Mouse (Mus musculus): ENCODE data around the gene Chn2. TPM values are rescaled to one million over a fixed set of nuclear protein-coding genes. Genes with fewer than 3 reads are reported as not detected.

Gene Chn2
- polyA plus RNA-seq, 1 experiment from 2014 or later = 16.8 TPM

- Histone ChIP-seq H3K4me3 (ENCODE audit: inconsistent target) (no peak overlapping the region), H3K79me2 (ENCODE audit: inconsistent target) (no peaks in the 10 kb centered on the region), H3K36me3 (ENCODE audit: inconsistent target) (no peaks in the 10 kb centered on the region), H3K27ac (no peak overlapping the region)
- WGBS (ENCODE audit: missing documents) = 96% methylated on average over 8 of the region's 8 CpGs
Measured at GRCm38 (mm10) chr6:54208786-54209185, 169.4 kb downstream of the Chn2 start.

GRCm38 (mm10) chr6:54210971-54211370 is 171.6 kb downstream of the Chn2 start:
- H3K36me3 ChIP-seq (ENCODE audit: inconsistent target) = no peaks in the 10 kb centered on the region
- H3K4me3 ChIP-seq (ENCODE audit: inconsistent target) = no peak overlapping the region
- WGBS (ENCODE audit: missing documents) = 93% methylated on average over 4 of the region's 4 CpGs
- no peaks in the 10 kb centered on the region for H3K79me2 ChIP-seq (ENCODE audit: inconsistent target)
- H3K27ac ChIP-seq = no peak overlapping the region

DNA sequence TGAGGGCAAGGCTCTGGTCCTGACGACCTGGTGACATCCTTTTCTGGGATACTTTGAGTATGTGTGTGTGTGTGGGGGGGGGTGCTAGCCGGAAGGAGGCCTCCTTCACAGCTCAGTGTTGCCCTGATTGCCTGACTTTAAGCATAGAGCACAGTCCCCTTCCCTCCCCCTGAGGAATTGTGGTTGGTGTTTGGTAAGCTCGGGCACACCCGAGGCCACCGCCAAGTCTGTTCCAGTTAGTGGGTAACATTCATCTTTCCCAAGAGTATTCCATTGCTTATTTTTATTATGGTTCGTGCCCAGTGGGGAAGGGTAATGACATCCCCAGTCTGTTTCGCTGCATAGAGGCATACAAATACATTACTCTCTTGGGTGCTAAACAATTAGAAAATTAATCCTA is 172.6 kb downstream of the Chn2 start:
- Histone ChIP-seq H3K79me2 (ENCODE audit: inconsistent target) (no peaks in the 10 kb centered on the region), H3K4me3 (ENCODE audit: inconsistent target) (no peak overlapping the region), H3K27ac (no peak overlapping the region), H3K36me3 (ENCODE audit: inconsistent target) (no peaks in the 10 kb centered on the region)
- WGBS (ENCODE audit: missing documents) = 89% methylated on average over 7 of the region's 7 CpGs

- WGBS (ENCODE audit: missing documents) = 92% methylated on average over 7 of the region's 7 CpGs
- Histone ChIP-seq H3K27ac (no peak overlapping the region), H3K79me2 (ENCODE audit: inconsistent target) (no peaks in the 10 kb centered on the region)
Measured at GRCm38 (mm10) chr6:54213743-54214142, 174.4 kb downstream of the Chn2 start.

DNA sequence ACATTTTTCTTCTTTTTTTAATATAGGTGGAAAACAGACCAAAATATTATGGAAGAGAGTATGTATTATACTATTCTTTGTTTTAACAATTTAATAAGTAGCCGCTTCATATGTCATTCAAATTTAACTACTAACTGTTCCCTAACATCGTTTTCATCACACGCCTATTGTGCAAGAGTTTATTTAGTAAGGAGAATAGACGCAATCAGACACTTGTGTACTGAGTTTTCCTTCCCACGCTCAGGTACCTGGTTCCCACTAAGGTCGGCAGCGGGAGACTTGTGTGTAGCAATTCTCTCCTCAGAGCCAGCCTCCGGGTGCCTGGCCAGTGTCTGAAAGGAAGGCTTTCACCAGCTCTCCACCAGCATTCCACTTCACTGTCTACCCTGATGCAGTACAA is 176.3 kb downstream of the Chn2 start:
- Histone ChIP-seq H3K27ac (no peak overlapping the region), H3K79me2 (ENCODE audit: inconsistent target) (no peaks in the 10 kb centered on the region), H3K36me3 (ENCODE audit: inconsistent target) (no peaks in the 10 kb centered on the region), H3K4me3 (ENCODE audit: inconsistent target) (no peak overlapping the region)
- 70% methylated on average over 8 of the region's 8 CpGs for WGBS (ENCODE audit: missing documents)

More at GRCm38 (mm10) chr6:54213743-54214142, 174.4 kb downstream of the Chn2 start:
- no peaks in the 10 kb centered on the region for H3K36me3 ChIP-seq (ENCODE audit: inconsistent target)
- no peak overlapping the region for H3K4me3 ChIP-seq (ENCODE audit: inconsistent target)

DNA sequence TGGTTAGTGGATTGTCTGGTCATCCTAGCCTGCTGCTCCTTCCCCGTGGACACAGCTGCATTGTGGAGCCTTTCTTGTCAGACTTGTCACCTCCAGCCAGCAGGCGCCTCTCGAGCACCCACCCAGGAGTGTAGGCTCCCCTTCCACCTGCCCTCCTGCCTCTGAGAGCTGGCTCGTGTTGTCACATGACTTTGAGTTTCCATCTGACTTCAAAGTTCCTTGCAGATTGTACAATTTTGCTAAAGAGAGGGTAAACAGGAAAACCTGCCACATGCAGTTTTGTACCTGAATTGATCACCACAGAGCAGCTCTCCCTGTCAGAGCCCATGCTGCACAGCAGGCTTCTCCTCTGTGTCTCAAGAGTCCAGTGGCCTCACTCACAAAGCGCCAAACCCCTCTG is 177.2 kb downstream of the Chn2 start:
- Histone ChIP-seq H3K36me3 (ENCODE audit: inconsistent target) (no peaks in the 10 kb centered on the region), H3K27ac (no peak overlapping the region), H3K4me3 (ENCODE audit: inconsistent target) (no peak overlapping the region), H3K79me2 (ENCODE audit: inconsistent target) (no peaks in the 10 kb centered on the region)
- WGBS (ENCODE audit: missing documents) = 91% methylated on average over 5 of the region's 5 CpGs

DNA sequence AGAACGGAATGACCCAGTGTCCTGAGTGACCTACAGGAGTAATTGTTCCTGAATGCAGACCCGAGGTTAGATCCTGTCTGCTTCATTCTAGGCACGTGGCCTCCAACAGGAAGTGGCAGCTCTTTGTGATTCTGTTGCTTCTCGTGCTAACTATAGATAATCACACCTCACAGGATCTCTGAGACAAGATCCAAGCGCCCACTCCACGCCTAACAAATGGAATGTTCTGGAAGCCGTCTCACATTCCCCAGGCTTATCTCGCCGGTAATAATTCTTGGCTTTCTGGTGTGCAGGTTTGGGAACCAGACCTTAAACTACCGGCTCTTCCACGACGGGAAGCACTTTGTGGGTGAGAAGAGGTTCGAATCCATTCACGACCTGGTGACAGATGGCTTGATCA is 180.8 kb downstream of the Chn2 start:
- Histone ChIP-seq H3K36me3 (ENCODE audit: inconsistent target) (no peaks in the 10 kb centered on the region), H3K27ac (no peak overlapping the region), H3K79me2 (ENCODE audit: inconsistent target) (no peaks in the 10 kb centered on the region), H3K4me3 (ENCODE audit: inconsistent target) (no peak overlapping the region)
- 87% methylated on average over 14 of the region's 14 CpGs for WGBS (ENCODE audit: missing documents)

- H3K79me2 ChIP-seq (ENCODE audit: inconsistent target) = no peaks in the 10 kb centered on the region
- 93% methylated on average over 3 of the region's 4 CpGs for WGBS (ENCODE audit: missing documents)
- H3K27ac ChIP-seq = no peak overlapping the region
- H3K4me3 ChIP-seq (ENCODE audit: inconsistent target) = no peak overlapping the region
- no peaks in the 10 kb centered on the region for H3K36me3 ChIP-seq (ENCODE audit: inconsistent target)
Measured at GRCm38 (mm10) chr6:54223529-54223928, 184.2 kb downstream of the Chn2 start.

GRCm38 (mm10) chr6:54224325-54224724 is 185.0 kb downstream of the Chn2 start:
- 95% methylated on average over 11 of the region's 11 CpGs for WGBS (ENCODE audit: missing documents)
- Histone ChIP-seq H3K79me2 (ENCODE audit: inconsistent target) (no peaks in the 10 kb centered on the region), H3K4me3 (ENCODE audit: inconsistent target) (no peak overlapping the region)

GRCm38 (mm10) chr6:54225327-54225726 is 186.0 kb downstream of the Chn2 start:
- H3K79me2 ChIP-seq (ENCODE audit: inconsistent target) = no peaks in the 10 kb centered on the region
- WGBS (ENCODE audit: missing documents) = 86% methylated on average over 4 of the region's 4 CpGs
- no peak overlapping the region for H3K27ac ChIP-seq
- H3K4me3 ChIP-seq (ENCODE audit: inconsistent target) = no peak overlapping the region
- H3K36me3 ChIP-seq (ENCODE audit: inconsistent target) = no peaks in the 10 kb centered on the region

More at GRCm38 (mm10) chr6:54224325-54224724, 185.0 kb downstream of the Chn2 start:
- H3K36me3 ChIP-seq (ENCODE audit: inconsistent target) = no peaks in the 10 kb centered on the region
- H3K27ac ChIP-seq = no peak overlapping the region

DNA sequence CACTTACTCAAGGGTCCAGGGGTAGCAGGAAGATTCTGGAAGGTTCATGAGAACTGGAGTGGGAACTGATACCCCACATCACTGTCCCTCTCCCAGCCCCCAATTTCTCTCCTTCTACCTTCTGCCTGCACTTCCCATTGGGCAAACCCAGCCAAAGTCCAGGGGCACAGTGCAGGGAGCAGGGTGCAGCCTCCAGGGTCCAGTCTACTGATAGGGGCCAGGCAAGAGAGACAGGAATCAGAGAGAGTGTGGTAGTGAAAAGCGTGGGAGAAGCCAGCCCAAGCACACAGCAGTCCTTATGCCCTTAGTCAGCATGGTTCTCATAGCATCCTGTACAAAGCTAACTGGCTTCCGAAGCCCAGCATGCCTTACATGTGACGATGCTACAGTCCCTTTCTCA is 187.7 kb downstream of the Chn2 start:
- Histone ChIP-seq H3K27ac (no peak overlapping the region), H3K4me3 (ENCODE audit: inconsistent target) (no peak overlapping the region), H3K79me2 (ENCODE audit: inconsistent target) (no peaks in the 10 kb centered on the region), H3K36me3 (ENCODE audit: inconsistent target) (no peaks in the 10 kb centered on the region)
- WGBS (ENCODE audit: missing documents) = 100% methylated on average over 3 of the region's 3 CpGs

DNA sequence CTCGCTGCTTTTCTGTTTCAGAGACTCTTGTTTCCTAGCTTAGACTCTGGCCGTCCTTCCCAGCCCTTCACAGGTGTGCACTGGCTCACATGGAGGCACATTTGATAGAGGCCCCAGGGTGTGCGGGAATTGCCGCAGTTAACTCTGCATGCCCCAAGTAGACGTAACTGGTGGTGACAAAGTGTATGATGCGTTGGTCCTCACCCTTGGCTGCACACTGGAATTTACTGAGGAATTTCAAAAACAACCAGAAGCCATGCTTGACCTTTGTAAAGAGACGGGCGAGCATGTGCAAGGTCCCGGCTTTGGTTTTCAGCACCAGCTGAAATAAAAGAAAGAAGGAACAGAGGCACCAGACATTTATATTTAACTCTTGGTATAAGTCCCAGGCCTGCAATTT is 189.1 kb downstream of the Chn2 start:
- H3K36me3 ChIP-seq (ENCODE audit: inconsistent target) = no peaks in the 10 kb centered on the region
- no peaks in the 10 kb centered on the region for H3K79me2 ChIP-seq (ENCODE audit: inconsistent target)
- H3K4me3 ChIP-seq (ENCODE audit: inconsistent target) = no peak overlapping the region
- WGBS (ENCODE audit: missing documents) = 91% methylated on average over 9 of the region's 9 CpGs
- no peak overlapping the region for H3K27ac ChIP-seq

- no peaks in the 10 kb centered on the region for H3K36me3 ChIP-seq (ENCODE audit: inconsistent target)
- no peak overlapping the region for H3K4me3 ChIP-seq (ENCODE audit: inconsistent target)
- H3K79me2 ChIP-seq (ENCODE audit: inconsistent target) = no peaks in the 10 kb centered on the region
- no peak overlapping the region for H3K27ac ChIP-seq
- 22% methylated on average over 2 of the region's 2 CpGs for WGBS (ENCODE audit: missing documents)
Measured at GRCm38 (mm10) chr6:54228874-54229273, 189.5 kb downstream of the Chn2 start.

DNA sequence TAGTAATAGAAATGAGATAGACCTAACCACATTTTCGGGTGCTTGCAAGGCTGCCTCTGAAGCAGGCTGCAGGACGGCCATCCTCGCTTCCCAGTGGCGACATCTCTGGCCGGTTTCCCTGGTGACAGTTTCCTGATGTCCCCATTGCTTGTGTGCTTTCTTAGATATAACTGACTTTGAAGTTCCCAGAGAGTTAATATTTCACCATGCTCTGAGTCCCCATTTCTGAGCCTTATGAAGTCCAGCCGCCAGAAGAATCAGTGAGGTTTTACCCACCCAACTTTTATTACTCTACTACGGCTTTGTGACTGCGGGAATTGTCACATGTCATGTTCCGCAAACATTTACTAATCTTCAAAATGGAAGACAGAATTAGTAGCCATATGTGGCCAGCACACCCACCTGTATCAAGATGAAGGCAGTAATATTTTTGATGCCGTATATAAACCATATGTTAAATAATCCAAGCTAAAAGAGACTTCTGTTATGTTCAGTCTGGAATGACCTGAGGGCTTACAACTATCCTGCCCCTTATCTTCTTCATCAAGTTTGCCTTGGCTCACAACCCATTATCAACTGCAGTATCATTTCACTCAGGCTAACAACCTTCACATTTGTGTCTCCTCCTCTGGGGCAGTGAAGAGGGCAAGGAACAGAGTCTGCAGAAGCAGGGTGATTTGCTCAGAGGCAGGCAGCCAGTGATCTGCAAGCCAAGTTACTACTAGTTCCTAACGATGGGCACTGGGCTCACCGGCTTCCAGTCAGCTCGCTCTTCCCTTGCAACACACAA is 192.6 kb downstream of the Chn2 start:
- Histone ChIP-seq H3K79me2 (ENCODE audit: inconsistent target) (no peaks in the 10 kb centered on the region), H3K4me3 (ENCODE audit: inconsistent target) (no peak overlapping the region), H3K36me3 (ENCODE audit: inconsistent target) (no peaks in the 10 kb centered on the region), H3K27ac (no peak overlapping the region)
- 89% methylated on average over 13 of the region's 13 CpGs for WGBS (ENCODE audit: missing documents)

DNA sequence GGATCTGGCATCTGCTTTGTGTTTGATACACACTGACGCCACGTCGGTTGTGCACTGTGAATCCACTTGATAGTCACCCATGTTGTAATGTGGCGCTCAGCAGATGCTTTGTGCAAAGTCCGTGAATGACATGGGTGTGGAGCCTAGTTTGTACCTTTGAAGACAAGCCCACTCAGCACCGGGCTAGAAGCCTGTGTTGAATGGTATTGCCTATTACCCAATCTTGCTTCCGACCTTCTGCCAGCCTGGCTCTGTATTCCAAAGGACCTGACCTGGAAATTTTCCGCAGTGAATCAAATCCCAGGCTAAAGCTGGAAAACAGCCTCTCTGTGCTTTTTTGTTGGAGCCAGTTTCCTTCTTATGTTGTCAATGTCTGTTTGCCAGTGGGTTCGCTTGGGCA is 197.1 kb downstream of the Chn2 start:
- Histone ChIP-seq H3K79me2 (ENCODE audit: inconsistent target) (no peaks in the 10 kb centered on the region), H3K36me3 (ENCODE audit: inconsistent target) (no peaks in the 10 kb centered on the region), H3K27ac (no peak overlapping the region), H3K4me3 (ENCODE audit: inconsistent target) (no peak overlapping the region)
- 93% methylated on average over 9 of the region's 9 CpGs for WGBS (ENCODE audit: missing documents)

DNA sequence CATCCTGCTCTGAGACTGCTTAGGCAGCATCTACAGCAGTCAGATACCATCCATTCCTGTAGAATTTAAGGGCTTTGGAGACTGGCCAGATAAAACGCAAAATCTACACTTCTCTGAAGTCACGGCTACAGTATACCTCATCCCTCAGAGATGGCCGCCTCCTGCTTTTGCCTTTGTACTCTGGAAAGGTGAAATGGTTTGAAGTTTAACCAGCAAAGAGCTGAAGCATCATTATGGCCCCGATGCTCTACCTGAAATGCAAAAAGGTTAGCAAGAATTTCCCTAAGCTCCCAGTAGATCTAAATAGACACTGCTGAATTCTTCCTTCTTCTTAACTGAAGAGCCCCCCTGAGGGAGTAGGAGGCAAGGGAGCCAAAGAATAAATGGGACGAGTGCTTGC is 202.4 kb downstream of the Chn2 start:
- 92% methylated on average over 5 of the region's 5 CpGs for WGBS (ENCODE audit: missing documents)
- Histone ChIP-seq H3K79me2 (ENCODE audit: inconsistent target) (no peaks in the 10 kb centered on the region), H3K27ac (no peak overlapping the region), H3K36me3 (ENCODE audit: inconsistent target) (no peaks in the 10 kb centered on the region), H3K4me3 (ENCODE audit: inconsistent target) (no peak overlapping the region)
